Mouse (Mus musculus): Measurements from ENCODE around the gene Sema4b.

DNA sequence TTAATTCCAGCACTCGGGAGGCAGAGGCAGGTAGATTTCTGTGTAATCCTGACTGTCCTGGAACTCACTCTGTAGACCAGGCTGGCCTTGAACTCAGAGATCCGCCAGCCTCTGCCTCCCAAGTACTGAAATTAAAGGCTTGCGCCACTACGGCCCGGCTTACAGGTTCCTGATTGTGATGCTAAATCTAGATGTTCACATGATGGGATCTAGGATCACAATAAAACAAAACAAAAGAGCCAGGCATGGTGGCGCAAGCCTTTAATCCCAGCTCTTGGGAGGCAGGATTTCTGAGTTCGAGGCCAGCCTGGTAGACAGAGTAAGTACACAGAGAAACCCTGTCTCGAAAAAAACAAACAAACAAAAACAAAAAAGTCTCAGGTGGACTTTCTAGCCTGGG is 33.9 kb upstream of the Sema4b start:
- TF ChIP-seq CTCF (IDR thresholded peaks at IDR 0.05): no peak
- no peak for TF ChIP-seq EP300 (IDR thresholded peaks at IDR 0.05)
